Mouse (Mus musculus): ENCODE measurements around the gene Vmn1r194. TPM values are rescaled to one million over a fixed set of nuclear protein-coding genes. Genes with fewer than 3 reads are reported as not detected.

Gene Vmn1r194
- total RNA-seq (2023) = not detected

DNA sequence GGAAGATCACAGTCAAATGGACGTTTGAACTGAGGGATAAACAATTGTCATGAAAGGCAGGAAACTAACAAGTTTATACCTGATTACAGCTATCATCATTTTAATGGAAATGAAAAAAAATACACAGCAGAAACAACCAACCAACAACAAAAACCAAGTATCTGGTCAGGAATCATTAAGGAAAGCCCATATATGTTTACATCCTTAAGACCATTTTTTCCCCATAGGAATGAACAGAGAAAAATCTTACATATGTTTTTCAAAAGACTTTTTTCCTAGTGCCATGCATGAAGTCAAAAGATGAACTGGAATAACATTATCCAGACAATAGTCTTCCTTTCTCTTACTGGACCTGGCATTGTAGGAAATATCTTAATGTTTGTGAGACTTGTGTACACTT lies at the start of gene Vmn1r194:
TSS of gene Vmn1r194 (plus strand) at position 301 of the 400 bp plus-strand sequence.

DNA sequence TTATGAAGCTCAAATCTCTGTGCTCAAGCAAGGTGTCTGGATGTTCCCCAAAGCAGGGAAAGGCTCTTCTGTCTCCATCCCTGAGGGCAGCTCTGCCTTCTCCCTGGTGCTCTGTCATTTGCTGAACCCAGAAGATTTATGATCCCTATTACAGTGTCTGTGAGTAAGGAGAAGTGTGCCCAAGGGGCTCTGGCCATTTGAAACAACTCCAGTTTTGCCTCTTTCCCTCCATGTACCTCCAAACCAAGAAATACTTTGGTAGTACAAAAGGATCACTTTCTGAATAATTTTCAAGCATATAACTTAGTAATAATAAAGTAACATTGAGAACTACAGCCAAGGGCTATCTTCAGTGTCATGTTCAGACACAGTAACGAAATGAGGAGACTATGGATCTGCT lies 21.0 kb upstream of the Vmn1r194 start, which contains the start of gene Vmn1r193:
TSS of gene Vmn1r193 (minus strand) at position 101 of the 400 bp plus-strand sequence.

DNA sequence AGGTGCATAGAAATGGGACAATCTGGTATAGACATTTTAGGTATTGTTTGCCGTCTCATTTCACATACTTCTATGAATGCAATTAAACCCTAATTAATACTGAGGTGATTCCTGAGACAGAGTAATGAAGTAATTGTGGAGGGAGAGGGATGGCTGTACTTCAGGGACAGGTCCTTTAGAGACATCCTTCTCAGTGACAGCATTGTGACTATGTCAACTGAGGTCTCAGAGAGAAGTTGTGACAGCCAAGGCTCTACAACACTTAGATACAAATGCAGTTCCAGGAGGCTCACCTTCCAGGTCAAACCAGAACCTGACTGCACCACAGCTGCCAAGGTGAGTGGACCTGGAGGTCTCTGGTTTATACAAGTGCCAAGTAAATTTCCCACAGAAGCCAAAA lies 26.2 kb downstream of the Vmn1r194 start, which contains the start of gene Vmn1r195:
TSS of gene Vmn1r195 (plus strand) at position 301 of the 400 bp plus-strand sequence.

DNA sequence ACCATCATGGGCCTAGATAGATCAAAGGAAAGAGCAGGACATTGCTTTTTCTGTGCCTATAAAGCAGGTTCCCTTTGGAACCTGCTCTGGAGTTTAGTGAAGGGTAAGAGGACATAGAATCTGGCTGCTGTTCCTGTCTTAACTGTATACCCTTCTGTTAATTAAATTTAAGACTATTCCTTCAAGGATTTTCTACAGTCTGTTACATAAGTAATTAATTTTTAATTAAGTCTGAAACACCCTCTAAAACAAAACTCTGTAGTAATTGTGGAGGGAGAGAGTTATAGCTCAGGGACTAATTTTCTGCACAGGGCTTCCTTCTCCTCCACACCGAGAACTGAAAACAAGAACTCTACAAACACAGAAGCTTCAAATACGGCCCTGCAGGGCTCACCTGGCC lies 45.6 kb downstream of the Vmn1r194 start, which contains the start of gene Vmn1r196:
TSS of gene Vmn1r196 (plus strand) at position 301 of the 400 bp plus-strand sequence.

Other genes starting within 250 kb of the Vmn1r194 start
- gene Prss16, start 234.5 kb upstream of the Vmn1r194 start, total RNA-seq (2023) = 1 to 10 TPM; 2.3 to 2.7 TPM
- gene Hist1h2ah, start 208.6 kb upstream of the Vmn1r194 start, total RNA-seq (2023) = 100 to 1,000 TPM; 377 to 380 TPM
- gene Hist1h2bk, start 208.3 kb upstream of the Vmn1r194 start, total RNA-seq (2023) = 1,000 to 10,000 TPM; 1,315 to 1,407 TPM
- gene Hist1h4i, start 202.9 kb upstream of the Vmn1r194 start, total RNA-seq (2023) = 100 to 1,000 TPM; 483 to 504 TPM
- gene Hist1h2ag, start 201.3 kb upstream of the Vmn1r194 start, total RNA-seq (2023) = 1,000 to 10,000 TPM in 1 of 2 experiments, 100 to 1,000 TPM in 1; 911 to 1,015 TPM
- gene Hist1h2bj, start 201.0 kb upstream of the Vmn1r194 start, total RNA-seq (2023) = 1,000 to 10,000 TPM in 1 of 2 experiments, 100 to 1,000 TPM in 1; 957 to 1,065 TPM
- gene Vmn1r188, start 159.8 kb upstream of the Vmn1r194 start, total RNA-seq (2023) = not detected
- not detected for gene Vmn1r189, start 138.4 kb upstream of the Vmn1r194 start, total RNA-seq (2023)
- not detected for gene Vmn1r191, start 60.2 kb upstream of the Vmn1r194 start, total RNA-seq (2023)
- gene Vmn1r192, start 53.1 kb upstream of the Vmn1r194 start, total RNA-seq (2023) = not detected
- gene Vmn1r193, start 21.1 kb upstream of the Vmn1r194 start, total RNA-seq (2023) = not detected
- gene Vmn1r195, start 26.3 kb downstream of the Vmn1r194 start, total RNA-seq (2023) = not detected
- not detected for gene Vmn1r196, start 45.7 kb downstream of the Vmn1r194 start, total RNA-seq (2023)
- not detected for gene Vmn1r197, start 80.4 kb downstream of the Vmn1r194 start, total RNA-seq (2023)
- gene Vmn1r198, start 106.1 kb downstream of the Vmn1r194 start, total RNA-seq (2023) = not detected
- gene Vmn1r199, start 135.6 kb downstream of the Vmn1r194 start, total RNA-seq (2023) = not detected
- not detected for gene Vmn1r200, start 146.2 kb downstream of the Vmn1r194 start, total RNA-seq (2023)
- not detected for gene Vmn1r201, start 227.7 kb downstream of the Vmn1r194 start, total RNA-seq (2023)